Mouse (Mus musculus) MEL (cell line): ENCODE data around the gene Nr1h4. TPM values are rescaled to one million over a fixed set of nuclear protein-coding genes. Genes with fewer than 3 reads are reported as not detected.

Experiments used
- DNase-seq: peaks from one replicate; pipeline ENCODE4 v3.0.0; 2011; ENCODE audit warnings: low read depth, low spot score
- H3K27ac ChIP-seq: 2 replicates; pipeline ENCODE4 v1.5.1; 2012; ENCODE audit warnings: low read depth, mild to moderate bottlenecking, control low read depth, low read length, moderate library complexity; ENCODE audit not compliant: control insufficient read depth
- H3K27me3 ChIP-seq, 2 experiments: fragments of 150-350 bp in 1 of 2; sonication (generic) in 1 of 2; 2 replicates each; pipeline ENCODE4 v1.6.1; 2012; ENCODE audit warnings: low read length in 2 of 2, mild to moderate bottlenecking in 2 of 2, improper control_type of control experiment in 1 of 2, moderate library complexity in 1 of 2; ENCODE audit not compliant: insufficient read depth in 2 of 2, control insufficient read depth in 1 of 2
- H3K36me3 ChIP-seq, 2 experiments: 2 replicates each; pipeline ENCODE4 v1.6.1; 2012 to 2014; ENCODE audit warnings: low read length in 2 of 2, improper control_type of control experiment in 1 of 2, inconsistent platforms in 1 of 2, mild to moderate bottlenecking in 1 of 2; ENCODE audit not compliant: insufficient read depth in 2 of 2, control insufficient read depth in 1 of 2
- H3K4me1 ChIP-seq, 2 experiments: fragments of 150-350 bp in 1 of 2; sonication (generic) in 1 of 2; 2 replicates each; pipeline ENCODE4 v1.6.1; 2012; ENCODE audit warnings: low read length in 2 of 2, improper control_type of control experiment in 1 of 2, mild to moderate bottlenecking in 1 of 2; ENCODE audit not compliant: insufficient read depth in 2 of 2, control insufficient read depth in 1 of 2
- H3K4me3 ChIP-seq, 2 experiments: fragments of 150-350 bp in 1 of 2; sonication (generic) in 1 of 2; 2 replicates each; pipeline ENCODE4 v1.5.1; 2012; ENCODE audit warnings: low read depth in 2 of 2, low read length in 2 of 2, mild to moderate bottlenecking in 2 of 2, moderate library complexity in 2 of 2, control low read depth in 1 of 2, improper control_type of control experiment in 1 of 2; ENCODE audit not compliant: control insufficient read depth in 1 of 2, insufficient read depth in 1 of 2
- H3K79me2 ChIP-seq: 2 replicates; pipeline ENCODE4 v1.6.1; 2012; ENCODE audit warnings: mild to moderate bottlenecking, low read length, moderate library complexity; ENCODE audit not compliant: control insufficient read depth, poor library complexity, insufficient read depth
- H3K9ac ChIP-seq: 2 replicates; pipeline ENCODE4 v1.6.1; 2012; ENCODE audit warnings: low read depth, mild to moderate bottlenecking, control low read depth, low read length, moderate library complexity; ENCODE audit not compliant: control insufficient read depth, poor library complexity, severe bottlenecking
- H3K9me3 ChIP-seq: fragments of 150-350 bp; sonication (generic); replicated peaks from 2 replicates; pipeline ENCODE4 v1.6.1; 2012; ENCODE audit warnings: mild to moderate bottlenecking, low read length, improper control_type of control experiment, moderate library complexity; ENCODE audit not compliant: insufficient read depth
- BHLHE40 ChIP-seq: IDR thresholded peaks from 2 replicates; pipeline ENCODE4 v1.6.1; 2012; ENCODE audit warnings: low read depth, mild to moderate bottlenecking, inconsistent platforms, low read length, improper control_type of control experiment, borderline replicate concordance
- CHD2 ChIP-seq: IDR thresholded peaks from 2 replicates; pipeline ENCODE4 v1.6.1; 2011; ENCODE audit warnings: low read length, improper control_type of control experiment
- EP300 ChIP-seq, 2 experiments: IDR thresholded peaks; 2 replicates each; pipeline ENCODE4 v1.6.1; 2011; ENCODE audit warnings: improper control_type of control experiment in 2 of 2, low read length in 2 of 2, low read depth in 1 of 2, mild to moderate bottlenecking in 1 of 2
- ETS1 ChIP-seq: IDR thresholded peaks from 2 replicates; pipeline ENCODE4 v1.6.1; 2012; ENCODE audit warnings: low read depth, mild to moderate bottlenecking, inconsistent platforms, low read length, improper control_type of control experiment, moderate library complexity
- GABPA ChIP-seq: IDR thresholded peaks from 2 replicates; pipeline ENCODE4 v1.6.1; 2012; ENCODE audit warnings: low read depth, mild to moderate bottlenecking, inconsistent platforms, low read length, improper control_type of control experiment, moderate library complexity
- GATA1 ChIP-seq: IDR thresholded peaks from 2 replicates; pipeline ENCODE4 v1.6.1; 2011; ENCODE audit warnings: low read depth, low read length, improper control_type of control experiment
- HCFC1 ChIP-seq: IDR thresholded peaks from 2 replicates; pipeline ENCODE4 v1.6.1; 2012; ENCODE audit warnings: low read depth, mild to moderate bottlenecking, inconsistent platforms, low read length, improper control_type of control experiment, moderate library complexity
- KAT2A ChIP-seq: conservative IDR thresholded peaks from 2 replicates; pipeline ENCODE4 v1.6.1; 2012; ENCODE audit warnings: low read depth, low read length, improper control_type of control experiment, inconsistent platforms
- MYB ChIP-seq: IDR thresholded peaks from 2 replicates; pipeline ENCODE4 v1.6.1; 2011; ENCODE audit warnings: mild to moderate bottlenecking, low read depth, low read length, improper control_type of control experiment
- NELFE ChIP-seq: IDR thresholded peaks from 2 replicates; pipeline ENCODE4 v1.6.1; 2011; ENCODE audit warnings: low read depth, low read length, improper control_type of control experiment
- NRF1 ChIP-seq: IDR thresholded peaks from 2 replicates; pipeline ENCODE4 v1.6.1; 2014; ENCODE audit warnings: low read depth, mild to moderate bottlenecking, inconsistent platforms, low read length, improper control_type of control experiment, moderate library complexity; ENCODE audit not compliant: poor library complexity, insufficient read depth, severe bottlenecking
- POLR2A ChIP-seq, 2 experiments: IDR thresholded peaks; 2 replicates each; pipeline ENCODE4 v1.6.1; 2011 to 2012; ENCODE audit warnings: low read length in 2 of 2, mild to moderate bottlenecking in 2 of 2, control low read depth in 1 of 2, improper control_type of control experiment in 1 of 2, low read depth in 1 of 2, moderate library complexity in 1 of 2; ENCODE audit not compliant: control insufficient read depth in 1 of 2, insufficient read depth in 1 of 2, poor library complexity in 1 of 2
- POLR2AphosphoS5 ChIP-seq: IDR thresholded peaks from 2 replicates; pipeline ENCODE4 v1.6.1; 2012; ENCODE audit warnings: low read depth, borderline replicate concordance, mild to moderate bottlenecking, inconsistent platforms, low read length, moderate library complexity, mixed read lengths
- RAD21 ChIP-seq: IDR thresholded peaks from 2 replicates; pipeline ENCODE4 v1.6.1; 2011; ENCODE audit warnings: mild to moderate bottlenecking, low read depth, low read length, improper control_type of control experiment
- TCF12 ChIP-seq: IDR thresholded peaks from 2 replicates; pipeline ENCODE4 v1.6.1; 2014; ENCODE audit warnings: low read depth, mild to moderate bottlenecking, inconsistent platforms, low read length, improper control_type of control experiment, moderate library complexity
- UBTF ChIP-seq: IDR thresholded peaks from 2 replicates; pipeline ENCODE4 v1.6.1; 2012; ENCODE audit warnings: low read depth, mild to moderate bottlenecking, inconsistent platforms, low read length, improper control_type of control experiment, moderate library complexity, borderline replicate concordance; ENCODE audit not compliant: insufficient read depth
- USF2 ChIP-seq, 2 experiments: IDR thresholded peaks; 2 replicates each; pipeline ENCODE4 v1.6.1; 2011 to 2012; ENCODE audit warnings: improper control_type of control experiment in 2 of 2, low read length in 2 of 2, borderline replicate concordance in 1 of 2, inconsistent platforms in 1 of 2, low read depth in 1 of 2, mild to moderate bottlenecking in 1 of 2; ENCODE audit not compliant: insufficient read depth in 1 of 2
- ZMIZ1 ChIP-seq: IDR thresholded peaks from 2 replicates; pipeline ENCODE4 v1.6.1; 2012; ENCODE audit warnings: low read depth, mild to moderate bottlenecking, inconsistent platforms, low read length, improper control_type of control experiment, moderate library complexity
- ZNF384 ChIP-seq: IDR thresholded peaks from 2 replicates; pipeline ENCODE4 v1.6.1; 2012; ENCODE audit warnings: low read depth, mild to moderate bottlenecking, inconsistent platforms, low read length, improper control_type of control experiment
- polyA plus RNA-seq, 2 experiments: library from polyadenylated mRNA; stranded (reverse) in 1 of 2; unstranded in 1 of 2; fragments of >175 nt in 1 of 2; fragments of >200 nt in 1 of 2; gene quantifications; 2 replicates each; pipeline versions ENCODE4 v1.2.1 to v1.2.4; 2012; ENCODE audit warnings: low replicate concordance in 2 of 2, low read depth in 1 of 2; ENCODE audit not compliant: insufficient read length in 2 of 2, insufficient read depth in 1 of 2, missing spikeins in 1 of 2
- total RNA-seq: library from RNA; depleted of rRNA; stranded (reverse); fragments of 300-350 nt; gene quantifications from 2 replicates; pipeline ENCODE4 v1.2.3, GENCODE M21; 2012

Gene Nr1h4
- total and polyA plus RNA-seq, 3 experiments, result not detected

GRCm38 (mm10) chr10:89567391-89567790 is 34.0 kb upstream of the Nr1h4 start:
- H3K9ac ChIP-seq, result no peak overlapping the region
- TF ChIP-seq NRF1 (no peak), RAD21 (no peak), MYB (no peak), ETS1 (no peak), BHLHE40 (no peak)

DNA sequence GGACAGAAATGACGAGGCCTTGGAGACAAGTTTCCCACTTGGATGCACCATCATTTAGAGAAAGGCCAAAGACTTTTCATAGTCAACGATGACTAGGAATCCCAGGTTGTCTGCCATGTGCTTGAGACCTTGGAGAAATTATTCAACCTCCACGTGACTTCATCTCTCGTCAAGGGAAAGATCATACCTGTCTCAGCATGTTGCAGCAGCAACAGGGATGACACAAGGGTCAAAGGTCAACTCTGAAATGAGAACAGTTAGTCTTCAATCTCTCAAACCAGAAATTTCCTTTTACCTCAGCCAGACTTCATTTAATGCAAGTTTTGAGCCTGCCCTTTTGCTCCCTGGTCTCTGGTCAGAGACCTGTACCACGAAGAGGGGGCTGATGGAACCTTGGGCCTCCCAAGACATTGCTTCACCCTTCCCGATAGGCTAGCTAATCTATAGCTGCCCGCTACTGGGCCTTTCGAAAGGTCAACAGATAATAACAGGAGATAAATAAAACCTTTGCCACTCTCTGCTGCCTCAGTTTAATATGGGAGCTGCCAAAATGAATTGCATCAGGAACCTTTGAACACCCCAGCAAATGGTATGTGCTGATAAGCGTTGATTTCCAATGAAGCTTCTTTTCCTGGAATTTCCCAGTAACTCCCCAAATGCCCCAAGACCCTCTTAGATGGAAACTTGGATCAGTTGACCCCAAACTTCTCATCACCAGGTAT is 32.1 kb upstream of the Nr1h4 start:
- Histone ChIP-seq H3K36me3 (no peaks in the 10 kb centered on the region), H3K9me3 (no peaks in the 10 kb centered on the region; the same call in 1 of the 2 replicates), H3K9ac (no peak overlapping the region), H3K79me2 (no peaks in the 10 kb centered on the region), H3K27me3 (peaks cover 0 to 2% of the 10 kb centered on the region in 2 experiments; a peak in 1 of 4 replicates), H3K4me3 (no peak overlapping the region), H3K27ac (no peak overlapping the region), H3K4me1 (no peaks in the 10 kb centered on the region)
- no peak for DNase-seq
- TF ChIP-seq NELFE, result no peak
- TF ChIP-seq GABPA, result no peak
- no peak for TF ChIP-seq EP300 (IDR thresholded peaks at IDR 0.05; ENCODE audit: low read depth in 1 of 2, low read length in 2 of 2)
- no peak for TF ChIP-seq TCF12

More at GRCm38 (mm10) chr10:89567391-89567790, 34.0 kb upstream of the Nr1h4 start:
- no peaks in the 10 kb centered on the region for H3K36me3 ChIP-seq
- H3K4me1 ChIP-seq, result no peaks in the 10 kb centered on the region
- H3K4me3 ChIP-seq, result no peak overlapping the region
- peaks cover 0 to 2% of the 10 kb centered on the region in 2 experiments; a peak in 1 of 4 replicates for H3K27me3 ChIP-seq
- no peak for DNase-seq
- no peaks in the 10 kb centered on the region for H3K79me2 ChIP-seq
- H3K9me3 ChIP-seq, result no peaks in the 10 kb centered on the region; the same call in 1 of the 2 replicates
- no peak overlapping the region for H3K27ac ChIP-seq

DNA sequence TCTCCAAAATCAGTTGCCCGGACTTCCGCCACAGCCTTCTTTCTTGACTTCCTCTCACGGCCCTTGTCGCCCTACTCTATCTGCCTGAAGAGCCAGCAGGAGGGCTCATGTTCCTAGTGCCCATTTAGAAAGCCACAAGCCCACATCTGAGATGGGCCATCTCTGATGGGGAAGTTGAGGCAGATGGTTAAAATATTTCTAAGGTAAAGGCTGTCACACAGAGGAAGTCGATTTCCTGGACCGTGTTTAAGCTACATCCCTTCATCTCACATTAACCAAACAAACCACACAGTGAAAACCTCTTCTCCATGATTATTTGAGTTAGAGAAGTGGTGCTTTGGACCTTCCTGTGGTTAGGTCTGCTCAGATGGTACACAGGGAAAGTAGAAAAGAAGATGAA is 28.7 kb upstream of the Nr1h4 start:
- H3K27ac ChIP-seq, result no peak overlapping the region
- no peak overlapping the region for H3K4me3 ChIP-seq
- H3K9me3 ChIP-seq, result no peaks in the 10 kb centered on the region; the same call in 1 of the 2 replicates
- no peaks in the 10 kb centered on the region for H3K36me3 ChIP-seq
- H3K9ac ChIP-seq, result no peak overlapping the region
- TF ChIP-seq POLR2A (IDR thresholded peaks at IDR 0.05; ENCODE audit: control insufficient read depth in 1 of 2, insufficient read depth in 1 of 2, low read depth in 1 of 2, low read length in 2 of 2, poor library complexity in 1 of 2) (no peak), KAT2A (no peak), HCFC1 (no peak), ZMIZ1 (no peak), ETS1 (no peak), GABPA (no peak), UBTF (no peak), CHD2 (no peak), USF2 (IDR thresholded peaks at IDR 0.05; ENCODE audit: borderline replicate concordance in 1 of 2, insufficient read depth in 1 of 2, low read depth in 1 of 2, low read length in 2 of 2) (no peak), GATA1 (no peak), POLR2AphosphoS5 (no peak), NELFE (no peak), ZNF384 (no peak)
- DNase-seq, result peak; percentile 14
- no peaks in the 10 kb centered on the region for H3K4me1 ChIP-seq
- H3K27me3 ChIP-seq, result no peaks in the 10 kb centered on the region; a peak in 1 of 4 replicates
- no peaks in the 10 kb centered on the region for H3K79me2 ChIP-seq
